Mouse (Mus musculus) heart, postnatal 36 days (tissue): ENCODE results near the gene Asphd1. TPM values are rescaled to one million over a fixed set of nuclear protein-coding genes. Genes with fewer than 3 reads are reported as not detected.

Experiments
- DNase-seq, 2 experiments: peaks; one replicate each; pipeline ENCODE4 v3.0.0; 2021 to 2022
- intact Hi-C: fragments of 180-260 bp; cut with DNase I; formaldehyde crosslinking; loops from one replicate; pipeline ENCODE4 v1.15.1; 2025
- total RNA-seq, 2 experiments: library from RNA; stranded (reverse); gene quantifications; 2 replicates each; pipeline ENCODE4 v1.2.3; 2021

Asphd1 gene
- total RNA-seq, result not detected

DNA sequence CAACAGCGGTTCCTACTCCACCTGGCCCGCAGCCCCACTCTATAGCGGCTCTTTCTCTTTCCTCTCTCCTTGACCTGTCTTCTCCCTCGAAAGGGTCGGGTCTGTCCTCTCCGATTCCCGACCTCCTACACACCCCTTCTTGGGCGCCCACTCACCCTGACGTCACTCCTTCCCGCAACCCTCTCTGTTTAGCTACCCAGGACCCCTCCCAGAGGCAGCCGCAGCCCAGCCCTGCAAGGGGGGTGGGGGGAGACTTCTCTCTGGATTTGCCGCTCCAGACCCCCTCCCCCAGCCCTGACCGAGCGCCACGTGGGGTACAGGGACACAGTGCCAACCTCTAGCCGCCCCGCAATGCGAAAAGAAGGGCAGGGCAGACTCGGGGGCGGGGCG is at the start of gene Asphd1:
Gene Asphd1, minus strand, starts transcription at position 180 of the 390 bp plus-strand sequence.
- DNase-seq, result no peak
- intact Hi-C loops, result loop anchor here (2.0 to 5.0 kb wide), 3 partner anchors 21 to 155 kb away; partner anchors contain the start of gene Kctd13

DNA sequence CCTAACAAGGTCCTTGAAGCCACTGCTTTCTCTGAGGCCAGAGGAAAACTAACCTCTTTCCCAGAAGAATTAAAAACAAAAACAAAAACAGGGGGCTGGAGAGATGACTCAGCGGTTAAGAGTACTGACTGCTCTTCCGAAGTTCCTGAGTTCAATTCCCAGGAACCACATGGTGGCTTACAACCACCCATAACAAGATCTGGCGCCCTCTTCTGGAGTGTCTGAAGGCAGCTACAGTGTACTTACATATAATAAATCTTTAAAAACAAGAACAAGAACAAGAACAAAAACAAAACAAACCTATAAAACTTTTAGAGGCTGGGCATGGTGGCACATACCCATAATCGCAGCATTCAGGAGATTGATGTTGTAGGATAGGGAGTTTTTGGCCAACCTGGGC is 47.1 kb upstream of the Asphd1 start:
- DNase-seq, result no peak
- intact Hi-C loops, result loop anchor here (5.0 kb wide), 1 partner anchor 49 kb away; the partner anchor contains the start of gene Asphd1

DNA sequence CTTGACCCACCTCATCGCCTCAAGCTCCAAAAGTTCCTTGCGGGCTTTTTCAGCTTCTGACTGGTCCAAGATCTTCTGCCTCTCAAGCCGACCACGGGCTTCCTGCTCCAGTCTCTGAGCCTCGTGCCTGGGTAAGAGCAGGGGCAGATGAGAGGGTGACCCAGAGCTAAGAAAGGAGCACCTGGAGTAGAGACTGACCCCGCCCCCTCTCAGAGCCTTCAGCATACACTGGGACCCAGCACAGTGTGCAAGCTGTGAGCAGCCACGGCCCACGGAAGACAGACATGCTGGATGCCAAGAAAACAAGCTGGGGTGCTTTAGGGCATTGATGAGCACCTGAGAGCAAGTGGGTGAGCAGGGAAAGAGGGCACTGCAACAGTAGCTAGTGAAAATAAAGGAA is 39.4 kb upstream of the Asphd1 start:
- intact Hi-C loops, result no loop called here

DNA sequence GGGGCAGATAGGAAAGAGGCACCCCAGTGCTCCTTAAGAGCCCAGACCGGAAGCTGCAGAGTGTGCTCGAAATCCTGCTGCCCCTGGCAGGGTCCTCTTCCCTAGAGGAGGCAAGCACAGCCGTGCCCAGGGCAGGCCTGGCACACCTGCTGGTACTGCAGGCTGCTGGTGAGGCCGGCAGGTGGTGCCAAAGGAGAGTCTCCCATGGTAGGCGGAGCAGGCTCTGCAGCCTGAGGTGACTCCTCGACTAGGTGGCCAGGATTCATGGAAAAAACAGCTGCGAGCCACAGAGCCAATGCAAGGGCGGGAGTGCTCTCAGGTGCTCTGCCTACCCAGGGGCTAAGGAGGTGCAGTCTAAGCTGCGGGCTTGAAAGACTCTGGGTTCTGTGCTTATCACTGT is 36.9 kb upstream of the Asphd1 start:
- DNase-seq, result peak in 1 of 2 experiments; percentile 26

More for the DNA sequence above, 39.4 kb upstream of the Asphd1 start:
- no peak for DNase-seq

DNA sequence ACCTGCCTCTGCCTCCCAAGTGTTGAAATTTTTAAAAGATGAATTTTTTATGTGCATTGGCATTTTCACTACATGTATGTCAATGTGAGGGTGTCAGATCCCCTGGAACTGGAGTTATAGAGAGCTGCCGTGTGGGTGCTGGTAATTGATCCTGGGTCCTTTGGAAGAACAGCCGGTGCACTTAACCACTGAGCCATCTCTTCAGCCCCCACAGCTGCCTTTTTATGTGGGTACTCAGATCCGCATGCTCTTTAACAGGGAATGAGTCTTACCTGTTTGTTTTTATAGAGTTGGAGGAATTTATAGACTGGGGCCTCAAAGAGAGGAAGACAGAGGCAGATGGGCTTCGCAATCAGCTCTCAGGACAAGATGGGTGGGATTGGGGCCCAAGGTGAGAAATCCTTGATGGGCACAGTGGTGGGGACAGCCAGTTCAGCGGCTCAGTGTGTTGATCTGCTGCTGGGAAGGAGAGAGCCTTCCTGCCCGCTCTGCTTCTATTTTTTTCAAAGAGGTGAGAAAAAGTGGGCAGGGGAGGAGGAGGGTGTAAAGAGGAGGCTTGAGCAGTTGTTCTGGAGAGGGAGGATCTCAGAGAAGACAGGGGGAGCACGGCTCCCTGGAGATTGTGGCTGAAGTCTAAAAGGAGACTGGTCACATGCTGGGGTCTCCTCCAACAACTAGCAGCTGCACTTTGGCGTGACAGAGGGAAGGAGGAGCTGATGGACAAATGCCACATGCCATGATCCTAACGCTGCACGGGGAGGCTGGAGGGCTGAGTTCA is 35.5 kb upstream of the Asphd1 start:
- no peak for DNase-seq
- intact Hi-C loops, result no loop called here

More for the DNA sequence above, 36.9 kb upstream of the Asphd1 start:
- intact Hi-C loops, result loop anchor here (2.0 kb wide), 1 partner anchor 118 kb away; no protein-coding TSS in a partner anchor

DNA sequence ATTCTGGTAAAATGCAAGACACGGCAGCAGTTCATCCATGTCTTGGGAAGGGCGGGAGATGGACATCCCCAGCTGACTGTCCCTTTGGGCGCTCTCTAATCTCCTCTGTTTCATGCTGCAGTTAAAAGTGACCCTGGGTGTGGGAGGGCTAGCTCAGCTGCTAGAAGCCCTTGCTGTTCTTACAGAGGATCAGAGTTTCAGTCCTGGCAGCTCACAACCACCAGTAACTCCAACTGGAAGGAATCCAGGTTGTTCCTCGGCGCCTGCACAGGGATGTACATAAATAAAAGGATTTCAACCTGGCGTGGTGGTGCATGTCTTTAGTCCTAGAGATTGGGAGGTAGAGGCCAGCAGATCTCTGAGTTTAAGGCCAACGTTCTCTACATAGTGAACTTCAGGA is 33.7 kb upstream of the Asphd1 start:
- DNase-seq, result no peak
- intact Hi-C loops, result no loop called here

DNA sequence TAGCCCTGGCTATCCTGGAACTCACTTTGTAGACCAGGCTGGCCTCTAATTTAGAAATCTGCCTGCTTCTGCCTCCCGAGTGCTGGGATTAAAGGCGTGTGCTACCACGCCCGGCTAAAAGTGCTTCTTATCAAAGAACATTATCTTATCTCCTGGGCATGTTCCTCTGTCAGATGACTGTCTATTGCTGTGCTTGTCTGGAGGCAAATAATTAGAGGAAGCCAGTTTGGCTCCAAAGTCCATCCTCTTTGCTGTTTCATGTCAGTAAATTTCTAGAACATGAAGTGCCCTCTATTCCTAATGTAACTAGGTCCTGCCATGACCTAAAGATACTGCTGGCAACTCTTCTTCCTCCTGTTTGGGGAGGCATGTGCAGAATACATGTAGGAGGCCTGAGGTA is 32.7 kb upstream of the Asphd1 start:
- intact Hi-C loops, result no loop called here
- no peak for DNase-seq

DNA sequence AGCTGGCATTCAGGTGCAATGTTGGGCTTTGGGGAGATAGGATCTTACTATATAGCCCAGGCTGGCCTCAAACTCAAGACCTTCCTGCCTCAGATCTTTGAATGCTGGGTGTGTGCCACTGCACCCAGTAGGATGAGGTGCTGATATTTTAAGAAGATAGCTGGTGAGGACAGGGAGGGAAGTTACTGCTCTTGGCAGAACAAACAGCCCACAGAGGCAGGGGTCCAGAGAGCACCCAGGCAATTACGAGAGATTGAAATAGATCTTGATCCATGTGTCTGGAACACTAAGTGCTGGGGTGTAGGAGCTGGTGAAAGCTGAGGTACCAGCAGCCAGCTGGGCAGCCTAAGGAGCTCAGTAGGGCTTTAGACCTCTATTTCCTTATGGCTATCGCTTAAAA is 32.2 kb upstream of the Asphd1 start:
- no peak for DNase-seq
- intact Hi-C loops, result no loop called here

DNA sequence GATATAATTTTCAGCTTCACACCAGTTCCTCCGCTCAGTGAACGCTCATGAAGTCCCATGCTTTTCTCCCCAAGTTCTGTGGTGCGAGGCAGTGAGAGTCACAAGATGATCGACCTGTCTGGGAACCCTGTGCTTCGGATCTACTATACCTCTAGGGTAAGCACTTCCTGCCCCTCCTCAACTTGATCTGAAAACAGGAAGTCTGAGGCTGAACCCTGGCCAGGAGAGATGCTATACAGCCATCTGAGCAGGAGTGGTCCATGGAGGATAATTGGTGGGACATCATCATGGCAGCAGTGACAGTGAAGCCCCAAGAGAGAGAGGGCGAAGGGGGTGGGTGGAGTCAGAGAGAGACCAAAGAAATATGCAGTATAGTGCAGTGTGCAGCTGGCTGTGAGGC is 29.5 kb upstream of the Asphd1 start:
- intact Hi-C loops, result no loop called here
- no peak for DNase-seq

DNA sequence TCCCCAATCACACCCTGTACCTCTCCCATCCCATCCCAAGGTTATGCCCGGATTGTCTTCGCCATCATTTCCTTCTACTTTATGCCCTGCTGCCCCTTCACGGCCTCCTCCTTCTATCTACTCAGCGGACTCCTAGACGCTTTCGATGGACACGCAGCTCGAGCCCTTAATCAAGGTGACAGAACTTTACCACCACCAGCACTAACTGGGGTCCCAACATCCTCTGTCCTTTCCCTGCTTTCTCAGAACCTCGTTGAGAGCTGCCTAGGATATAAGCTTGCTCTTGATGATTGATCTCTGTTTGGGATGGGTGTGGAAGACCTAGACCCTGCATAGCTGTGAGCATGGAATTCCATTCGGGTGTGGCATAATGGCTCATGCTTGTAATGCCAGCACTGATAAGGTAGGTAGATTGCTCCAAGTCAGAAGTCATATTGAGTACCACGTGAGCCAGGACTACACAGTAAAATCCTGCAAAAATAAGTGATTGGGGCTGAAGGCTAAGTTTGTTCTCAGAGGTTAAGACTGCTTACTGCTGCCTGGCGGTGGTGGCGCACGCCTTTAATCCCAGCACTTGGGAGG is 27.6 kb upstream of the Asphd1 start:
- no peak for DNase-seq
- intact Hi-C loops, result loop anchor here (2.0 kb wide), 1 partner anchor 38 kb away; the partner anchor contains the start of gene Mvp

DNA sequence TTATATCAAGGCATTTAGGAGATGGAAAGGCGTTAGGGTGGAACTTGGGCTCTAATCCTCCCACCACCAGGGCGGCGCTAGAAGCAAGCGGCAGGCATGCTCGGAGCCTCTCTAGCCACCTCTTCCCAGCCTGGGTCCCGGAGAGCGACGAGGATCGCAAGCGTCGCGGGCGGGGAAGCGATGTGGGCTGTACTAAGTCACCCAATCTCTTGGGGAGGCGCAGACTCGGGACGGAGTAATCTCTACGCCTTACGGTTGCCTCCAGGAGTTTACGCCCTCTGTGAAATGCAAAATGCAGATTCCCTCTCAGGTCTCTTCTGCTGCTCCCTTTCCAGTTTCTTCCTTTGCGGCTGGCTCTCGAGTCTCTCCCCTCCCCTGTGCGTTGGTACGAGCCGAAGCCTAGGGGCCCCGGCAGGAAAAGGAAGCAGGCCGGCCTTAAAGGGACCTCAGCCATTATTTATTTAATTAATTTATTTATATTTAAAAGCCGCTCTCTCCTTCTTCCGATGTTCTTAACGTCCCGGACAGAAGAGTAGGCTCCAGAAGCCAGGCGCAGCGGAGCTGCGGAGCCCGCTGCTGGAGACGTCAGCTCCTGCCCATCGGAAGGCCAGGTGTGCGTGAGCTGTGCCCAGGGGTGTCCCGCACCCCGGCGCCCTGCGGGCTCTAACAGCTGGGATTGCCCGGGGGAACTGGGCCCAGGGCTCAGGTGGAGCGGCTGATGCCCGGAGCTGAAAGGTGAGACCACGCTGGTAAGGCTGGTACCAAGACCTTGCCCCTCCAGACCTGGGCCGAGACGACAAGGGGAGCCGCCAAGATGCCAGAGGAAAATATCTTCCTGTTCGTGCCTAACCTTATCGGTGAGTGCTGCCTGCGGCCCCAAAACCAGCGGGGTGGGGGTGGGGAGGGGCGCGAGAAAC is 26.8 kb upstream of the Asphd1 start, which contains the start of gene Cdiptos:
Gene Cdiptos, minus strand, starts transcription at position 149 of the 917 bp plus-strand sequence.
- intact Hi-C loops, result loop anchor here (1.0 to 2.0 kb wide), 2 partner anchors 26 to 39 kb away; partner anchors contain the start of genes Mvp and Sez6l2
- DNase-seq, result peak; percentile 97 to 98

DNA sequence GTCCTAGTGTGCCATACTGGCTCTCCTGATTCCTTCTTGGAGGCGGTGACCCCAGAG is 26.3 kb upstream of the Asphd1 start, which contains the start of gene Cdipt:
Gene Cdipt, plus strand, starts transcription at position 22 of the 57 bp plus-strand sequence.
- DNase-seq, result no peak
- intact Hi-C loops, result loop anchor here (1.0 kb wide), 1 partner anchor 25 kb away; the partner anchor contains the start of gene Sez6l2

DNA sequence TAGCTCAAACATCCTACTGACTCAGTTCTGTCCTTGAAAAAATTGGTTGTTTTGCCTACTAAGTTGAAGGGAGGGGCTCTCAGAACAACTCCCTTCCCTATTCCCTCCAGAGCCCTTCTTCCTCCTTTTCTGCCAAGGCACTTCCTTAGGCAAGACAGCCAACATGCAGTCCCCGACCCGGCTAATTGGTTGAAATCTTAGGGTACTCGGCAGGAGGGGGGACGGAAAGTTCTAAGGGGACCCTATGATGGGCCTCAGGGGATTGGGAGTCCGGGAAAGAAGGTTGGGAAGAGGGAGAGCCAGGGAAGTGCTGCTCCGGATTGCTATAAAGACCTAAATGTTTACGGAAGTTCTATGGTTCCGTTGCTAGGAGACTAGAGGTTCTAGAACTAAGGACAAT is 26.1 kb upstream of the Asphd1 start:
- intact Hi-C loops, result loop anchor here (1.0 kb wide), 1 partner anchor 25 kb away; the partner anchor contains the start of gene Sez6l2

DNA sequence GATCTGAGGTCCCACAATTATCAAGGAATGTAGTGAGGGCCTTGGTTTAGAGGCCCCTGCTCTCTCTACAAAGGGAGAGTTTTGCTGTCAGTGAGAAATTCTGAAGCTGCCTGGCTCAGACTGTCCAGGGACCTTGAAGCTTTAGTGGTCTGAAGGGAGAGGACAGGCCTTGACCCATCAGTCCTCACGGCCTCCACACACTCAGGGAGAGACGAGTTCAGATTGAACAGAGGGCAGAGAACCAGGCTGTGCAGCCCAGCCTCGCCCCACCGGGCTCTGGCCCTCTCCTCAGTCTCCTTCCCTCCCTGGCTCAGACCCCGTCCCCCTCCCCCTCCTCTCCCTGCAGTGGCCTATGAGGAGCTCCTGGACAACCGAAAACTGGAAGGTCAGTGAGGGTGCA is 18.0 kb upstream of the Asphd1 start:
- intact Hi-C loops, result no loop called here
- DNase-seq, result no peak

More for the DNA sequence above, 26.1 kb upstream of the Asphd1 start:
- no peak for DNase-seq

DNA sequence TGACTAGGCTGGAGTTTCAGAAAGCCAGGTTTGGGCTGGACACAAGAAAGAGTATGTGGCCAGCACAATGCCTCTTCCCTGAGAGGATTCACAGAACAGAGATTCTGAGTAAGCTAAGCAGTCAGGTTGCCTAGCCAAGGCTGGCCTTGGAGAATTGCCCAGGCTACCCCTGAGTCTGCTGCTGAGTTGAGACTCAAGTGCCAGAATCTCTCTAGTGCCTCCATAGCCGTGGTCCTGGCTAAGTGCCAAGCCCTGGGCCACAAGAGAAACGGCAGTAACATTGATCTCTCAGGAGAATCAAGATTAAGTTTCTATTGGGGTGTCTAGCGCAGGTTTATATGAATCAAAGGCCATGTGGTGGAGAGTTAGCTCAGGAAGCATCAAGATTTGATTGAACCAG is 16.2 kb upstream of the Asphd1 start:
- intact Hi-C loops, result no loop called here
- DNase-seq, result no peak

DNA sequence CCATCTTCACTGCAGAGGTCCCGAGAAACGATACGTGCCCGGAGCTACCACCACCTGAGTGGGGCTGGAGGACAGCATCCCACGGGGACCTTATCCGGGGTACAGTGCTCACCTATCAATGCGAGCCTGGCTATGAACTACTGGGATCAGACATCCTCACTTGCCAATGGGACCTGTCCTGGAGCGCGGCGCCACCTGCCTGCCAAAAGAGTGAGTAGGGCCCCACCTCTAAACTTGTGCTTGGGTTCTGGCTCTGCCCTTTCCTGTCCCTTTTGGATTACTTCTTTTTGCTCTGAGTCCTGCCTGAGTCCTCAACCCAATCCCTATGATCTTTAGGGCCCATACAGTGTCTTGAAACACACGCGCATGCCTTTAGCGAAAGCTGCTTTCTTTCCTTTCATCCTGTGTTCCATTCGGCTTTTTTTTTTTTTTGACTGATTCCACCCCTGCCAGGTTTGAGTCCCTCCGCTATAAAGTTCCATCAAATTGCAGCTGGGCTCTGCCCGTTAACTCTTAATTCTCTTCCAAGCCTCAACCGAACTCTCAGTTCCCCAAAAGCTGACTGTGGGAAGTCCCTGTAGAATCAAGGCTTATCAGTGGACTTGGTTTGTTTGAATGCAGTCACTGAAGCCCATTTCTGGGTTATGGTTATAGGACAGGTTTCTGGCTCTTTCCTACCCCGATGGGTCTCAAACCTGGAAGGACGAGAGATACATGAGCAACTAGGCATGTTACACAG is 14.3 kb upstream of the Asphd1 start:
- intact Hi-C loops, result loop anchor here (2.0 kb wide), 1 partner anchor 141 kb away; no protein-coding TSS in a partner anchor
- DNase-seq, result peak; percentile 28 to 43

DNA sequence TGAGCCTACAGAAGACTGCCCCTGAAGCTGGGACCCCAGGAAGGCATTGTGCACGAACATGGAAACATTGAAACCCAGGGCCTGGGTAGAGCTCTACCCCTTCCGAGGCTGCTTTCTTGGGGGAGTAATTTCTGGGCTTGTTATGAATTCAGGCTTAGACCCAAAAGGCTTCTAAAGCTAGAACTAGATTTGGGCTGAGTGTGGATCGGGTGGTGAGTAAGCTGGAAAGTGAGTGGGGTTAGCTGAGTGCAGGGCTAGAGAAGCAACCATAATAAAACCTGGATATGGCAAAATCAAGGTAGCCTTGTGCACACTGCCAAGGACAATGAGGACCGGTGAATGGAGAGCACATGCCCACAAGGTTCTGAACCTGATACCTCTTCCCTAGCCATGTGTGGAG is 12.6 kb upstream of the Asphd1 start:
- DNase-seq, result no peak
- intact Hi-C loops, result loop anchor here (2.0 kb wide), 1 partner anchor 139 kb away; no protein-coding TSS in a partner anchor

DNA sequence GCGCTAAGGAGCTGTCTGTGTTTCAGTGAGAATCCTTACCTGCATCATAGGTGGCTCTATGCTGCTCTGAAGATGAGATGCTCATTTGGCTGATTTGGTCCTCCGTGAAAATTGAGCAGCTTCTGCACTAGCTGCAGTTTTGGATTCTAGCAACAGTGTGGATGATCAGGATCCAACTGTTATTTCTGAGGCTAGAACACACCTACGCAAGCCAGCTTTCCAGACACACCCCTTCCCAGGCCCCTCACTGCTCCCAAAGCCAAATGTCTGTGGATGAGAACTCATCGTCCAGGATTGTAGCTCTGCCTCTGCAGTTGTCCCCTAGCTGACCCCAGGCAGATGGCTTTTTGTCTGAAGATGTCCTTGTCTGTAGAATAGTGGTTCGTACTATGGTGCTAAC is 11.7 kb upstream of the Asphd1 start:
- intact Hi-C loops, result no loop called here
- DNase-seq, result no peak

DNA sequence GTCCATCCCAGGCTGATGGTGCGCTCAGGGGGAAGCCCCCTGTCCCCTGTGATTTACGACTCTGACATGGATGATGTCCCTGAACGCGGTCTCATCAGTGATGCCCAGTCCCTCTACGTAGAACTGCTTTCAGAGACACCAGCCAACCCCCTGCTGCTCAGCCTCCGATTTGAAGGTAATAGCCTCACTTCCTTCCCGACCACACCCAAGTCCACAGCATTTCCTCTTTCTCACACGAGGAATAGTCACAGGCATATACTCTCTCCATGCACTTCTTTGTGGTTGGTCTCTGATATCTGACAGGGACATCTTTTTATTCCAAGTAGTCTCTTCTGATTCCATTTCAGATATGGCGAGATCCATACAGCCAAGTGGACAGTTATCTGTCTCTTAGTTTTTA is 10.4 kb upstream of the Asphd1 start:
- no peak for DNase-seq
- intact Hi-C loops, result no loop called here

DNA sequence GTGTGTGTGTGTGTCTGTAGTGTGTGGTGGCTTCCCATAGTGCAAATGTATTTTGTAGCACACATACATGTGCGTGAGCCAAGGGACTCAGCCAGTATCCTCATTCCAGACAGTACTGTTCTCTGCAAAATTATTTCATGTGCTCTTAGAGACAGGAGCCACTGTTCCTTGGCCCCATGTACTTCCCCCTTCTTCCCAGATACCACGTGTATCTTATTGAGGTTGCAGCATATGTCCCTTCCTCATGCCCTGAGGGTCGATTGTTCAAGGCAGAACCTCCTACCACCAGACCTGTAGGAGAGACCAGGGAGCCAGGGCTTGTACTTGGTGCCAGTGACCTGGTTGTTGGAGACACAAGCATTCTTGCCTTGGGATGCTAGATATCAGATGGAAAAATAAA is 5.7 kb upstream of the Asphd1 start:
- intact Hi-C loops, result no loop called here
- no peak for DNase-seq
